ENCODE assay signal across 19 mouse cellular contexts in the genomic region with DNA sequence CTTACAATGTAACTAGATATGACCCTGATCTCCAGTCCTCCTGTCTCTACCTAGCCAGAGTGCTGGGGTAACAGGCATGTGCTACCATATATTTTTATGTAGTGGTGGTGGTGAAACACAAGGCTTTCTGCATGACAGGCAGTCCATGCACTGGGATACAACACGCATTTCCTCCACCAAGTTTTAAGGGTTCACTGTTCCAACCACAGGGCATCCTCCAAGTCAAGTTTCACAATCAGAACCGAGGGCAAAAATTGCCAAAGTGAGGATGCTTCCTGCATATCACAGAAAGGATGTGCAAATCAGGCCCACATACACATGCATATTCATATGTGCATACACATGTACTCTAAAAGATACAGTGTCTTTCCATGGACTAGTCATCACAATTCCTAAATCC.
"Had no signal": no experiment of that assay in that cellular context is flagged by ENCODE, and none has a peak within 500 bp of the region (broad histone marks: within the 10 kb centered on the region; RNA-seq: fewer than 3 reads in every experiment).

No protein-coding gene starts in this region.

- H3K27ac ChIP-seq: liver, embryonic 15.5 days; lung, embryonic 15.5 days; macrophage; midbrain, embryonic 13.5 days; midbrain, embryonic 15.5 days; neural tube, embryonic 13.5 days; stomach, embryonic 15.5 days; stomach, postnatal 0 days had no signal

- H3K4me1 ChIP-seq: liver, embryonic 15.5 days; lung, embryonic 15.5 days; megakaryocyte, embryonic 14.5 days; midbrain, embryonic 13.5 days; midbrain, embryonic 15.5 days; stomach, embryonic 15.5 days had no signal

- DNase-seq: liver, postnatal 0 days; lung, adult 2 months; lung, postnatal 14 days; lung, postnatal 36 days; right cerebral cortex, postnatal 14 days; thymus, adult 2 months; thymus, postnatal 25 days; thymus, postnatal 4 days had no signal

- ATAC-seq: liver, postnatal 0 days; lung, postnatal 0 days; midbrain, embryonic 13.5 days; midbrain, embryonic 15.5 days had no signal

- H3K4me3 ChIP-seq: liver, embryonic 15.5 days; lung, embryonic 15.5 days; megakaryocyte, embryonic 14.5 days; midbrain, embryonic 13.5 days; midbrain, embryonic 15.5 days; neural tube, embryonic 13.5 days; stomach, embryonic 15.5 days had no signal

- H3K4me2 ChIP-seq: liver, embryonic 15.5 days; lung, embryonic 15.5 days; midbrain, embryonic 11.5 days; midbrain, embryonic 13.5 days; midbrain, embryonic 15.5 days; neural tube, embryonic 13.5 days; stomach, embryonic 15.5 days had no signal

- H3K27me3 ChIP-seq: liver, embryonic 15.5 days; lung, embryonic 15.5 days; megakaryocyte, embryonic 14.5 days; midbrain, embryonic 13.5 days; midbrain, embryonic 15.5 days; neural tube, embryonic 13.5 days; stomach, embryonic 15.5 days had no signal

- H3K9me3 ChIP-seq: liver, embryonic 15.5 days; lung, embryonic 15.5 days; megakaryocyte, embryonic 14.5 days; midbrain, embryonic 13.5 days; midbrain, embryonic 15.5 days; neural tube, embryonic 13.5 days; stomach, embryonic 15.5 days had no signal

- H3K36me3 ChIP-seq: liver, embryonic 15.5 days; lung, embryonic 15.5 days; midbrain, embryonic 13.5 days; midbrain, embryonic 15.5 days; neural tube, embryonic 13.5 days; stomach, embryonic 15.5 days had no signal

- H3K9ac ChIP-seq: liver, embryonic 15.5 days; liver, postnatal 0 days; lung, embryonic 15.5 days; midbrain, embryonic 13.5 days; midbrain, embryonic 15.5 days; neural tube, embryonic 13.5 days; stomach, embryonic 15.5 days had no signal
